Mouse (Mus musculus): ENCODE results near the gene Nsmce4a. TPM values are rescaled to one million over a fixed set of nuclear protein-coding genes. Genes with fewer than 3 reads are reported as not detected.

Nsmce4a gene
- polyA plus RNA-seq, 1 experiment, result 54.3 TPM

- H3K36me3 ChIP-seq (ENCODE audit: control insufficient read depth, insufficient read depth), result no peaks in the 10 kb centered on the region
- H3K4me3 ChIP-seq (ENCODE audit: insufficient read depth, poor library complexity, severe bottlenecking), result no peak overlapping the region
- H3K79me3 ChIP-seq (ENCODE audit: low read depth), result no peaks in the 10 kb centered on the region
- no peak for TF ChIP-seq FOSL1 (IDR thresholded peaks at IDR 0.05; ENCODE audit: insufficient read depth, low read length, poor library complexity, severe bottlenecking)
- no peak for TF ChIP-seq CEBPB (IDR thresholded peaks at IDR 0.05; ENCODE audit: low read depth)
- TF ChIP-seq MYOG (IDR thresholded peaks at IDR 0.05; ENCODE audit: control insufficient read depth, extremely low read depth, insufficient read length), result no peak
- TF ChIP-seq USF1 (IDR thresholded peaks at IDR 0.05; ENCODE audit: low read depth), result no peak
- no peak for TF ChIP-seq MYOD1 (IDR thresholded peaks at IDR 0.05; ENCODE audit: control insufficient read depth, insufficient read length, low read depth)
- no peak for TF ChIP-seq MAX (IDR thresholded peaks at IDR 0.05)
- TF ChIP-seq CTCF (IDR thresholded peaks at IDR 0.05; ENCODE audit: control insufficient read depth, insufficient read depth, insufficient read length), result no peak
- no peaks in the 10 kb centered on the region for H3K27me3 ChIP-seq (ENCODE audit: control insufficient read depth, insufficient read depth, insufficient read length)
- no peaks in the 10 kb centered on the region for H3K79me2 ChIP-seq (ENCODE audit: control insufficient read depth, insufficient read depth)
- no peak overlapping the region for H3ac ChIP-seq (ENCODE audit: control insufficient read depth, insufficient read length, low read depth)
These were observed 19.6 kb downstream of the Nsmce4a start for GRCm38 (mm10) chr7:130553321-130553720.

DNA sequence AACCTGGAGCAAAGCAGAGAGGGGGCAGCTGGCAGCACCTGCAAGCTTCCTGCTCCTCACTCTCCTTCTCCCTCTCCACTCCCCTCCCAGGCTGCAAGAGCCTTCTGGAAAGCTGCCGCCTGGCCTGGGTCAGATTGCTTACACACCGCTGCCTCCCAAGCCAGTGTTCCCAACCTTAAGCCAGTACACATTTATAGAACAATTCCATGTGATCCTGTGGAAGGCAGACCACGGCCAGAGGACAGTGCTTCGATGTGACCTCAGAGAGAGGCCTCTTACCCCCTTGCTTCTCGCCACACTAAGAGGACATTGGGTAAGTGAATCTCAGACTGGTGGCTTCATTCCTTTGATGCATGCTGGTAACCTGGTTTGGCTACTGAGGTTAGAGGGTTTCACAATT lies 20.1 kb downstream of the Nsmce4a start:
- H3ac ChIP-seq (ENCODE audit: control insufficient read depth, insufficient read length, low read depth), result no peak overlapping the region
- no peak for TF ChIP-seq MYOG (IDR thresholded peaks at IDR 0.05; ENCODE audit: control insufficient read depth, extremely low read depth, insufficient read length)
- no peak for TF ChIP-seq FOSL1 (IDR thresholded peaks at IDR 0.05; ENCODE audit: insufficient read depth, low read length, poor library complexity, severe bottlenecking)
- no peak for TF ChIP-seq CEBPB (IDR thresholded peaks at IDR 0.05; ENCODE audit: low read depth)
- TF ChIP-seq CTCF (IDR thresholded peaks at IDR 0.05; ENCODE audit: control insufficient read depth, insufficient read depth, insufficient read length), result no peak
- TF ChIP-seq MYOD1 (IDR thresholded peaks at IDR 0.05; ENCODE audit: control insufficient read depth, insufficient read length, low read depth), result no peak
- TF ChIP-seq MAX (IDR thresholded peaks at IDR 0.05), result no peak
- TF ChIP-seq USF1 (IDR thresholded peaks at IDR 0.05; ENCODE audit: low read depth), result no peak

GRCm38 (mm10) chr7:130547635-130548175 lies 25.2 kb downstream of the Nsmce4a start:
- H3K4me3 ChIP-seq (ENCODE audit: insufficient read depth, poor library complexity, severe bottlenecking), result no peak overlapping the region
- peaks cover 28% of the 10 kb centered on the region for H3K79me3 ChIP-seq (ENCODE audit: low read depth)
- TF ChIP-seq CTCF (IDR thresholded peaks at IDR 0.05; ENCODE audit: control insufficient read depth, insufficient read depth, insufficient read length) (no peak), MAX (IDR thresholded peaks at IDR 0.05) (no peak), MYOG (IDR thresholded peaks at IDR 0.05; ENCODE audit: control insufficient read depth, extremely low read depth, insufficient read length) (no peak), USF1 (IDR thresholded peaks at IDR 0.05; ENCODE audit: low read depth) (no peak), FOSL1 (IDR thresholded peaks at IDR 0.05; ENCODE audit: insufficient read depth, low read length, poor library complexity, severe bottlenecking) (no peak), CEBPB (IDR thresholded peaks at IDR 0.05; ENCODE audit: low read depth) (no peak), MYOD1 (IDR thresholded peaks at IDR 0.05; ENCODE audit: control insufficient read depth, insufficient read length, low read depth) (no peak)
- H3ac ChIP-seq (ENCODE audit: control insufficient read depth, insufficient read length, low read depth), result no peak overlapping the region
- H3K79me2 ChIP-seq (ENCODE audit: control insufficient read depth, insufficient read depth), result peaks cover 42% of the 10 kb centered on the region
- H3K27me3 ChIP-seq (ENCODE audit: control insufficient read depth, insufficient read depth, insufficient read length), result no peaks in the 10 kb centered on the region
- peaks cover 10% of the 10 kb centered on the region for H3K36me3 ChIP-seq (ENCODE audit: control insufficient read depth, insufficient read depth)

More for the DNA sequence above, 20.1 kb downstream of the Nsmce4a start:
- H3K4me3 ChIP-seq (ENCODE audit: insufficient read depth, poor library complexity, severe bottlenecking), result no peak overlapping the region
- H3K36me3 ChIP-seq (ENCODE audit: control insufficient read depth, insufficient read depth), result no peaks in the 10 kb centered on the region
- H3K27me3 ChIP-seq (ENCODE audit: control insufficient read depth, insufficient read depth, insufficient read length), result no peaks in the 10 kb centered on the region
- H3K79me2 ChIP-seq (ENCODE audit: control insufficient read depth, insufficient read depth), result no peaks in the 10 kb centered on the region
- no peaks in the 10 kb centered on the region for H3K79me3 ChIP-seq (ENCODE audit: low read depth)

DNA sequence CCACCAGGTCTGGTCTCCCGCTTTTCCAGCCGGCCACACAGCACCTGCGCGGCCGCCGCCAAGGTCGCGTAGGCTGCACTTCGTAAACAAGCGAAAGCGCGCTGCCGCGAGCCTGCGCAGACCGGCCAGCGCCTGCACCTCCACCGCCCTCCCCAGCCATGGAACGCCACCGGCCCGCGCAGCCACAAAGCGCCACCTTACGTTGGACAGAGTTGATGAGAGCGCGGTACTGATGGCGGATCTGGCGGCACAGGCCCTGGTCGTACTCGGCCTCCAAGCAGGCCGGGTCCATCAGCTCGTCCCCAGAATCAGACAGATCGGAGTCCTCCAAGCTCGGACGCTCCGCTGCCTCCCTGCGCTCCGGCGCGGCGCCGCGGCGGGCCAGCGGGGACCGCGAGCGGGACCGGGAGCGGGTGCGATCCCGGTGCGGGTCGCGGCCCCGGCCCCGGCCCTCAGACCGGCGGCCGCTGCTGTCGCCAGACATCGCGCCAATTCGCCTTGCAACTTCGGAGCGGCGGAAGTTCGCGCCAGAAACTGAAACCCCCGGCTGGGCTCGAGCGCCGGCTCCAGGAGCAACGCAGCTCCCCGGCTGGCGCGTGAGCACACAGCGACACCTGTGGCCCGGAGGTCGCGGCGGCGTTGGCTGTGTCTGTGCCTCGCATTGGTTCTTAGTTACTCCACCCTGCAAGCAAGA lies 26.0 kb downstream of the Nsmce4a start:
- peaks cover 13% of the 10 kb centered on the region for H3K36me3 ChIP-seq (ENCODE audit: control insufficient read depth, insufficient read depth)
- H3K79me3 ChIP-seq (ENCODE audit: low read depth), result peaks cover 30% of the 10 kb centered on the region
- peak overlapping the region; percentile 74 for H3ac ChIP-seq (ENCODE audit: control insufficient read depth, insufficient read length, low read depth)
- peak; percentile 98 for TF ChIP-seq CTCF (IDR thresholded peaks at IDR 0.05; ENCODE audit: control insufficient read depth, insufficient read depth, insufficient read length)
- TF ChIP-seq FOSL1 (IDR thresholded peaks at IDR 0.05; ENCODE audit: insufficient read depth, low read length, poor library complexity, severe bottlenecking), result no peak
- H3K79me2 ChIP-seq (ENCODE audit: control insufficient read depth, insufficient read depth), result peaks cover 48% of the 10 kb centered on the region
- no peaks in the 10 kb centered on the region for H3K27me3 ChIP-seq (ENCODE audit: control insufficient read depth, insufficient read depth, insufficient read length)
- peak overlapping the region; percentile 69 for H3K4me3 ChIP-seq (ENCODE audit: insufficient read depth, poor library complexity, severe bottlenecking)

- Histone ChIP-seq H3K36me3 (ENCODE audit: control insufficient read depth, insufficient read depth) (peaks cover 16% of the 10 kb centered on the region), H3ac (ENCODE audit: control insufficient read depth, insufficient read length, low read depth) (peak overlapping the region; percentile 74), H3K27me3 (ENCODE audit: control insufficient read depth, insufficient read depth, insufficient read length) (no peaks in the 10 kb centered on the region), H3K79me2 (ENCODE audit: control insufficient read depth, insufficient read depth) (peaks cover 53% of the 10 kb centered on the region), H3K79me3 (ENCODE audit: low read depth) (peaks cover 32% of the 10 kb centered on the region), H3K4me3 (ENCODE audit: insufficient read depth, poor library complexity, severe bottlenecking) (peak overlapping the region; percentile 69)
- TF ChIP-seq FOSL1 (IDR thresholded peaks at IDR 0.05; ENCODE audit: insufficient read depth, low read length, poor library complexity, severe bottlenecking), result no peak
These were observed 26.5 kb downstream of the Nsmce4a start for GRCm38 (mm10) chr7:130546421-130546790.

DNA sequence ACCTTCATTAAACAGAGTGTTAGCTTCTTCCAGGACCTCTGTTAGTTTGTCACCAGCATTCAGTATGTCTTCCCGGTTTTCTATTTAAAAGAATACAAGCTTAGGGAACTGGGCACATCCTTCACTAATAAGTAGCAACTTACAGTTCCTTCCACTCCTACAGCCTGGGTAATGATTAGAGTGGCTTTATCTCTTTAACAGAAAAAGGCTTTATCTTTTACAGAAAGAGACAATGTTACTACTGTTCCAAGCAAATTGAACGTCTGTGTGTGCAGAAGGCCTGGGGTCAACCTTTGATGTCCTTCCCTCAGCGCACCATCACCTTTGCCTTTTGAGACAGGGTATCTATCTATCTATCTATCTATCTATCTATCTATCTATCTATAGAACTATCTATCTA lies 27.0 kb downstream of the Nsmce4a start:
- Histone ChIP-seq H3K79me3 (ENCODE audit: low read depth) (peaks cover 32% of the 10 kb centered on the region), H3K4me3 (ENCODE audit: insufficient read depth, poor library complexity, severe bottlenecking) (no peak overlapping the region), H3K36me3 (ENCODE audit: control insufficient read depth, insufficient read depth) (peaks cover 16% of the 10 kb centered on the region), H3K27me3 (ENCODE audit: control insufficient read depth, insufficient read depth, insufficient read length) (no peaks in the 10 kb centered on the region), H3K79me2 (ENCODE audit: control insufficient read depth, insufficient read depth) (peaks cover 54% of the 10 kb centered on the region), H3ac (ENCODE audit: control insufficient read depth, insufficient read length, low read depth) (peak overlapping the region; percentile 59)
- TF ChIP-seq FOSL1 (IDR thresholded peaks at IDR 0.05; ENCODE audit: insufficient read depth, low read length, poor library complexity, severe bottlenecking) (no peak), MYOD1 (IDR thresholded peaks at IDR 0.05; ENCODE audit: control insufficient read depth, insufficient read length, low read depth) (no peak), MAX (IDR thresholded peaks at IDR 0.05) (no peak), USF1 (IDR thresholded peaks at IDR 0.05; ENCODE audit: low read depth) (no peak), CEBPB (IDR thresholded peaks at IDR 0.05; ENCODE audit: low read depth) (no peak), MYOG (IDR thresholded peaks at IDR 0.05; ENCODE audit: control insufficient read depth, extremely low read depth, insufficient read length) (no peak), CTCF (IDR thresholded peaks at IDR 0.05; ENCODE audit: control insufficient read depth, insufficient read depth, insufficient read length) (no peak)
